Mouse (Mus musculus): ENCODE data around the gene Msh5.
A peak's percentile ranks its signal among the peaks of the same experiment; 100 is the strongest.
"Not testable (repeated sequence)": the region's sequence is repeated elsewhere in the genome, so short reads cannot be mapped to it uniquely, and the experiment has no call there.

The Msh5 gene

DNA sequence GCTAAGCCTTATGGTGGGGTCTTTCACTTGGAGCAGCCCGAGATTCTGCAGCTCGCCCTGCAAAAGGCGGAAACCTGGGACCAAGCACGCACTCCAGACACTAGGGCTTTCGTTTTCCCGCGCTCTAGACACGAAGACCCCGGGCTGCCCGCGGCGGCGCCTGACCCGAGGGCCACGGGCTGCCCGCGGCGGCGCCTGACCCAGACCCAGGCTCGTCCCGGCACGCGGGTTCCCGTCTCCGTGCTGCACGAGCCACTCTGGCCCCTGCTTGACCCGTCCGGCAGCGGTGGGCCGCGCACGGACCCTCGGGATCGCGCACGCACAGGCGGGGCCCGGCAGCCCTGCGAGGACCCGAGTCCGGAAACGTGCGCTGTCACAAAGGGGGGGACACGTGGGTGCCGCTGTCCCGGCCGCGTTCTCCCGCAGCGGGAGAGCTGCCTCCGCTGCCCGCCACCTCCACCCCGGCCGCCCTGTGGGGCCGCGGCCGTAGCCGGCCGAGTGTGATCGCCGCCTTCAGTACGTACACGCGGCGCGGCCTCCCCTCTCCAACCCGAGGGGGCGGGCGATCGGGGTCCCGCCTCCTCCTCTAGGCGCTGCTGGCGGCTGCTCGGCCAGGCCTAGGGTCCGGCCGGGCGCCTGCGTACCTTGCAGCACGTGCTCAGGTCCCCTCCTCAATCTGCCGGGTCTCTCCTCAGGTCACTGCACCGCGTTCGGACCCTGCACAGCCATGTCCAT, 45.7 kb downstream of the Msh5 start, which contains the start of gene Vars:
Vars (plus strand) TSS at position 271 of the 735 bp plus-strand sequence.
- DNase-seq = peak; percentile 85

DNA sequence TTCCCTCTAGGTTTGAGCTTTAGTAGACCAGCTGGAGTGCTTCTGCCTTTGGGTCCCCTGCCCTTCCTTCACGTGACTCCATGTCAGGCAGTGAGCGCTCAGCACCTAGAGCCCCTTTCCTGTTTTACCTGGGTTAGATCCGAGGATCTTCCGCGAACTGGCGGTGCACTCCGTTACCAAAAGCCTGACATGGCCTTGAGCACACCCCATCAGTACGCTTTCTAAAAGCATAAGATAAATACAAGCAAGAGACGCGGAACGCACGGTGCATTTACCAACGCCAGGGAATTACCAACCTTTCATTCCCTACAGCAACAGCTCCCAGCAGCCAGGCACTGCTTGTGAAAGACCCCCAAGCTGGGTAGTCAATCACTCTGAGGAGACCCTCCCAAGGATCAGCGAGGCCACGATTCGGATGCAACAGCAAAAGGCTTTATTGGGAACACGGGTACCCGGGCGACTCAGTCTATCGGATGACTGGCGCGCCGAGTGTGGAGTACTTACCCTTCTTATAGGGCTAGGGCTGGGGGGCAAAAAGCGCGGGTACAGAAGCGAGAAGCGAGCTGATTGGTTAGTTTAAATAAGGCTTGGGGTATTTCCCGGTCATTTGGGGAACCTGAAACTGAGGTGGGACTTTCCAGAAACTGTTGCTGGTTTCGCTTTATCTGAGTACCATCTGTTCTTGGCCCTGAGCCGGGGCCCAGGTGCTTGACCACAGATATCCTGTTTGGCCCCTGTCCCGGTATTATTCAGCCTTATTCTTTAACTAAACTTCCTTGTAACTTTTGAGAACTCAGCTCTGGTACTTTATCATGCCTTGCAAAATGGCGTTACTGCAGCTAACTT, 46.5 kb downstream of the Msh5 start:
- not testable (repeated sequence) for DNase-seq

DNA sequence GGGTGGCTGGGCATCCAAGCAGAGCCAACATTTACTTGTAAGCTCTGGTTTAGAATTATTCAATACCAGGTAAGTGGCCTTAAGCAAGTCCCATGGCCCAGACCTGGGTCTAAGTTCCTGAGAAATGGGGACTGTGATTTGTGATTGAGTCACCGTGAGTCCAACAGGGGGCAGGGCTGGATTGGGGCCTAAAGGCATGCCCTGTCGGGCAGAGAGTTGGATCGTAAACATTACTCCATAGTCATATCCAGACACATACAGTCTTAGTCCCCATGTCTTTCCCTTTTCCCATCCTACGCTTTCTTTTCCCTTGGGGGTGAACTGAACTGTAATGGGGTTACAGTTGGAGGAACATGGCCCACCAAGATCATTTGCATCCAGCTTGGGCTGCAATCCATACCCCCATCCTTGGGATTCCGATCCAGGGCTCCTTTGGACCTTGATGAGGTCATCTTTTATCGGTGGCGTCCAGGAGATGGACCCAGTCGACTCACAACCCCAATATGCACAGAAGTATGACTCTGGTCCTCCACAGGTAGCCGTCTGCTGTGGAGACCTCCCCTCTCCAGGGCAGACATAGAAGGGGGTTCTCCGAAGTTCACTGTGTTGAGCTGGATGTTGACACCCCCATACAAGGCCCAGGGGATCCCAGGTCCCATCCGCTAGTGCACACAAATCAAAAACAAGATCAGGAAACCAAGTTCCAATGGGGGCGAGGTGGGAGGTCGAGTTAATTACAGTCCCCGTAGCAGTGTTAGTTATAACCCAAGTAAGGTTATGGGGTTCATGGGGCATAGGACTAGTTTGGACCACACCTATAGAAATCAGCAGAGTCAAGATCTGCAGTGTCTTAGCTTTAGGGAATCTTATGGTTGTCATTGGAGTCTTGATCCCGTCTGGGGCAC, 47.8 kb downstream of the Msh5 start:
- no peak for DNase-seq

DNA sequence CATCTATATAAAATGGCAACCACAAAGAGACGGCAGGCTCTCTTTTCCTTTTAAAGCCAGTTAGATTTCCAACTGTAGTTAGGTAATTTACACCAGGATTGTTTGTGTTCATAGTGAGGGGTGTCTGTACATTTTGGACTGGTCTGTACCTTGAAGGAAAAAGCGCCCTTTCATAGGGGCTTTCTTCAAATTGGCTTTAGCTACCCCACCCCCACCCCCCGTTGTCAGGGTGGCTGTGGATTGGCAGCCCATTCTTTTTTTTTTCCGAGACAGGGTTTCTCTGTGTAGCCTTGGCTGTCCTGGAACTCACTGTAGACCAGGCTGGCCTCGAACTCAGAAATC, 49.4 kb downstream of the Msh5 start:
- DNase-seq = no peak

DNA sequence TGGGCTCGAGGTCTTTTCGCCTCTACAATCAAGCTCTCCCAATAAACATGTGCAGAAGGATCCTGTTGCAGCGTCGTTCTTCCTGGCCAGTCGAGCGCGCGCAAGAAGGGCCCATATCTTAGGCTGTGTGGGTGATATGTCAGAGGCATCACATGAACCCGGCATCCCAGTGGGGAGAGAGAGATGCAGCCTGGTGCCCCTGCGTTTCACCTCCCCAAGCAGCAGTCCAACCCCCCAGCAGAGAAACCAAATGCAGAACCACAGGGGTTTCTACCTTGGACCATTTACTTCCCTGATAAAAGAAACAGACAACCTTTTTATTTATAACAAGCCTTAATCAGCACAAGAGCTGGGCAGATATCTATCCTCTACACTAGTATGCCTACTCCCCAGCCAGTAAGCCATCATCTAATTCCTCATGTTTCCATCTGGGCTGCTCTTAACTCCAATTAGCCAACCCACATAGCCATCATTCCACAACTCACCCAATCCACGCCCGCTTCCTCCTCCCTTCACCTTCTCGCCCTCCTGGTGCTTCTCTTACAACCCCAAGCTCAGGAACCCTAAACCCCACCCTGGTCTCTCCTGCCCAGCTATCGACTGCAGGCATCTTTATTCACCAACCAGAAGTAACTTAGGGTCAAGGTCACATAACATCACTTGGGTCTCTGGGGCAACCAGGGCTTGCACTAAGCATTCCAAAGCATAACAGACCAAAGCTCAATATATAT, 50.0 kb downstream of the Msh5 start:
- DNase-seq = no peak

DNA sequence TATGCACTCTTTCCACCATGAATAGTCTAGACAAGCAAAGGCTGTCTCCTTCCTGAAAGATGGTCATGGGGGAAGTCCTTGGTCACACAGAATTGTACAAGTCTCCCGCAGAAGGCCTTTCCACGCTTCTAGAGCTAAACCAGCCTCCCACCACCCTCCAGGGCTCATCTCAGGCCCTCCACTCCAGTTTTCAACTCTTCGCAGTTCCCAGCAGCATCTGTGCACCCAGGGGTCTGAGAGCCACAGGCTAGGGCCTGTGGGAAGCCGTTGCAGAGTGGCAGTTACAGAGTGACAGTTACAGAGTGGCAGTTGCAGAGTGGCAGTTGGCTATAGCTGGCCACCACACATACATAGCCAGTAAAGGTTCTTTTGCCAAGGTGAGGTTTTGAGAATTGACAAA, 50.6 kb downstream of the Msh5 start:
- not testable (repeated sequence) for DNase-seq

DNA sequence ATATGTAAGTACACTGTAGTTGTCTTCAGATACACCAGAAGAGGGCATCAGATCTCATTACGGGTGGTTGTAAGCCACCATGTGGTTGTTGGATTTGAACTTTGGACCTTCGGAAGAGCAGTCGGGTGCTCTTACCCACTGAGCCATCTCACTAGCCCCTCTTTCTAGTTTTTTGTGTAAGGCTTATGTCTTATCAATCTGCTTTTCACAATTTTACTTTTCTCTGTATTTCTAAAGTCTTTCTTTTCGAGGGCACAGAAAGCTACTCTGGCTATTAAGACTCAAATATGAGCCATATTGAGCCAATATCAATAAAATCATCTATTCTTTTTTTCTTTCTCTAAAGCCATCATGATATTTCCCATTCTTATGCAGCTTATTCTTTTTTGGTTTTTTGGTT, 51.4 kb downstream of the Msh5 start:
- not testable (repeated sequence) for DNase-seq

DNA sequence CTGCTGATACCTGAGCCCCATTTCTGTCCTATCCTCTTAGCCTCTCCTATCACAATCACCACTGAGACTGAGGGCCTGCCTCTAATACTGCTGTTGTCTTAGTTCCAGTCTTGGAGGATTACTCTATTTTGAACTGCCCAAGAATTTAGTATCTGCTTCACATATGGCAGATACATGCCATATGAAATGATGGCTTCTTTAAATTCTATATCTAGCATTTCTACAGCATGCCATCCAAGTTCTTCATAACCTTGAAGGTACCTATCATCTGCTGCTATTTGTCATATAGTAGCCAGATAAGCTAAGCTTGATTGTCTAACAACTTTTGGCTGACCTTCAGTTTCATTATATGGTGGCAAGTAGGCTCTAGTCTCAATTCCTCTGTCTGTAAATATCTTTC, 51.8 kb downstream of the Msh5 start:
- DNase-seq = no peak

DNA sequence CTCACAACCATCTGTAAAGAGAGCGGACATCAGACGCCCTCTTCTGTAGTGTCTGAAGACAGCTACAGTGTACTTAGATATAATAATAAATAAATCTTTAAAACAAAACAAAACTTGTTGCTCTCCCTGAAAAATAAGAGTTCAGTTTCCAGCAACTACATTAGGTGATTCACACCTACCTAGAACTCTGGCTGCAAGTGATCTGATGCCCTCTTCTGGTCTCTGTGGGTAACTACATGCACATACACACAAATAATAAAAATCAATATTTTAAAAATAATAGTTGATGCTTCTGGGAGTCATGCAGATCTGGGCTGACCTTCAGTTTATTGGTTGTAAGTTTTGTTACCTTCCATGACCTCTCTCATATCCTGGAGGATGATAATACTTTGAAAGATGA, 62.3 kb downstream of the Msh5 start:
- DNase-seq = no peak

DNA sequence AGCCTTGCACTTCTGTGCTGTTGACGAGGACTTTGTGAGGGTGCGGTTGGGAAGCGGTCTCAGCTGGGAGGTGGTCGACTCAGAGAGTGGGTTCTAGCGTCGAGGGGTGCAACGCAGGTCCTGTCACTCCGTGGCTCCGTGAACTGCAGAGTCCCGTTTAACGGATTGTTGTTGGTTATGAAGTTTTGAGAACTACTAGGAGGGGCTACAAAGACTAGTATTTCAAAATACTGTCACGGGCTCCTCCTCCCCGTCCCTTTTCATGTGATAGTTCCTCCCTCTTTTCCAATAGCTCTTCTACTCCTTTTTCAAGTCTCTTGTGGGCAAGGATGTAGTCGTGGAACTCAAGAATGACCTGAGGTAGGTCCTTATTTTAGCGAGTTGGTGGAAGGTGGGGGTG, 64.2 kb downstream of the Msh5 start:
- no peak for DNase-seq

DNA sequence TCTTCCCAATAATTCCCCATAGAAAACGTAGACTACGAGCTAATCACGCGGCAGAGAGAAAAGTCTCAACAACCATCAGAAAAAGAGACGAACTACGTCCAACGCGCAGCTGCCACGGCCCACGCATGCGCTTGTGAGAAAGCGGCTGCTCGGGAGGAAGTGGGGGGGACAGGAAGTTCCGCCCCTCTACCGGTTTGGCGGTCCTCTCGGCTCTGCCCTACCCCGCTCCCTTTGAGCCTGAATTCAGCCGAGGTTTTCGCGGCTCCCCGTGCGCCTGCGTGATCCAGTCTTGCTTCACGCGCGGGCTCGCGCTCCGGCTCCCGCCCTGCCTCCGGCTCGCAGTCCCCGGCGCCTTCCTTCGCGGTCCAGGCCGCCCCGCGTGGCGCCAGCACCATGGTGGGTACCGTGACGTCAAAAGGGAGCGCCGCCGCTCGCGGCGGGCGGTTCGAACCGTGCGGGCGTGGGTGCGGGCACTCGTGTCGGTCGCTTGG, 64.8 kb downstream of the Msh5 start, which contains the start of gene Lsm2:
Lsm2 (plus strand) TSS at position 173 of the 491 bp plus-strand sequence.
- peak; percentile 92 for DNase-seq

DNA sequence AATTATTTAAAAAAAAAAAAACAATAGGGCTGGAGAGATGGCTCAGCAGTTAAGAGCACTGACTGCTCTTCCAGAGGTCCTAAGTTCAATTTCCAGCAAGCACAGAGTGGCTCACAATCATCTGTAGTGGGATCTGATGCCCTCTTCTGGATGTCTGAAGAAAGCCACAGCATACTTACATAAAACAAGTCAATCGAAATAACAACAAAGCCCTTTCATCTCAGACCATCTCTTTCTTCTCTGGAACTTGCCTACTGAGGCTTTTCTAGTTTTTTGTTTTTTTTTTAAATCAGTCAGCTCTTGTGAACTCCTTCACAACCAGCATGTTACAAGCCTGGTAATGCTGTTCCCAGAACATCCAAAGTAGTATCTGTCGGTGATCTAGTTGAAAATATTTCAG, 65.9 kb downstream of the Msh5 start:
- DNase-seq = no peak

DNA sequence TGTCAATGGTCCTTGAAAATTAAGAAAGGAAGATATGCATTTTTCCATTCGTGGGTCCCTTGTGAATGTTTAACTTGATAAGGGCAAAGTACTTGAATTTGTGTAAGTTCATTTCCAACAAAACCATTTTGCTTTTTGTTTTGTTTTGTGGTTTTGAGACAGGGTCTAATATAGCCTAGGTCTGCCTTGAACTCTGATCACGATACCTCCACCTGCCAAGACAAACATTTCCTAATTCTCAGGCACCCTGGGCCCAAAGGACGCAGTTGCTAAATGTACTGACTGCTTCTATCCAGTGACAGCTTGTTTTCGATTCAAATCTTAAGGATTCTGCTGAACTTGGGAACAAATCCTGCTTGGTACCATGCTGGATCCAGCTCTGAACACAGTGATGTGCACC, 66.9 kb downstream of the Msh5 start:
- DNase-seq = no peak

All from cerebellum, adult 11-12 months (tissue).